Comparison of ENCODE assay signal across 21 mouse cellular contexts in genomic region chr5:9373341-9373740, GRCm38 (mm10).
DNase-seq lines count a peak whose midpoint lies in the region; ATAC-seq lines count a peak whose summit lies in the region.
"Had no signal": no experiment of that assay in that cellular context is flagged by ENCODE, and none has a peak within 500 bp of the region (broad histone marks: within the 10 kb centered on the region; RNA-seq: fewer than 3 reads in every experiment).

No protein-coding gene starts in this region.

- DNase-seq in frontal cortex, postnatal 14 days (ENCODE audit: low spot score in 2 of 2): no peak
- peak; percentile 26 for DNase-seq in right cerebral cortex, adult 18-20 months
- no peak for DNase-seq in right cerebral cortex, postnatal 36 days (ENCODE audit: low spot score in 2 of 2)
- peak; percentile 60 for DNase-seq in brain, adult 2 months (ENCODE audit: low read depth, low spot score)
- DNase-seq: adrenal gland, adult 8-10 months; adrenal gland, postnatal 14 days; adrenal gland, postnatal 36 days; B cell, adult 2 months; cerebellum, adult 11 months; cerebellum, adult 18-20 months; cerebellum, adult 8-10 months; cerebellum, adult 9-11 months; cerebellum, postnatal 14 days; cerebellum, postnatal 36 days; embryo, embryonic 11 days had no signal

- ATAC-seq in frontal cortex, adult (ENCODE audit: low TSS enrichment): peak; percentile 92
- ATAC-seq: activated CD4-positive, CD25-positive, alpha-beta regulatory T cell, adult 4 months; CD4-positive, CD25-positive, alpha-beta regulatory T cell, adult 4 months; forebrain, embryonic 14.5 days; forebrain, embryonic 16.5 days; Patski had no signal

Comparison
In these comparisons a context has a peak if more than half of its experiments do, and no peak if none do; other contexts are left out.
1. DNase-seq: peak in right cerebral cortex, adult 18-20 months (single experiment) and brain, adult 2 months (single experiment); none in frontal cortex, postnatal 14 days (0 of 2) and right cerebral cortex, postnatal 36 days (0 of 2).